Mouse (Mus musculus) kidney, adult 10 weeks (tissue): ENCODE results near the gene Slc4a11. TPM values are rescaled to one million over a fixed set of nuclear protein-coding genes. Genes with fewer than 3 reads are reported as not detected.

Experiments used
- polyA plus RNA-seq: library from polyadenylated mRNA; stranded (reverse); fragments of 350-450 nt; fragmentation: Illumina TruSeq; extraction: RNeasy Lipid Tissue Mini Kit (QIAGEN cat#74804); gene quantifications from one replicate; pipeline ENCODE4 v1.2.3, GENCODE M21; 2014; ENCODE audit warnings: low read depth, low replicate concordance

Gene Slc4a11
- polyA plus RNA-seq: 2.8 TPM

DNA sequence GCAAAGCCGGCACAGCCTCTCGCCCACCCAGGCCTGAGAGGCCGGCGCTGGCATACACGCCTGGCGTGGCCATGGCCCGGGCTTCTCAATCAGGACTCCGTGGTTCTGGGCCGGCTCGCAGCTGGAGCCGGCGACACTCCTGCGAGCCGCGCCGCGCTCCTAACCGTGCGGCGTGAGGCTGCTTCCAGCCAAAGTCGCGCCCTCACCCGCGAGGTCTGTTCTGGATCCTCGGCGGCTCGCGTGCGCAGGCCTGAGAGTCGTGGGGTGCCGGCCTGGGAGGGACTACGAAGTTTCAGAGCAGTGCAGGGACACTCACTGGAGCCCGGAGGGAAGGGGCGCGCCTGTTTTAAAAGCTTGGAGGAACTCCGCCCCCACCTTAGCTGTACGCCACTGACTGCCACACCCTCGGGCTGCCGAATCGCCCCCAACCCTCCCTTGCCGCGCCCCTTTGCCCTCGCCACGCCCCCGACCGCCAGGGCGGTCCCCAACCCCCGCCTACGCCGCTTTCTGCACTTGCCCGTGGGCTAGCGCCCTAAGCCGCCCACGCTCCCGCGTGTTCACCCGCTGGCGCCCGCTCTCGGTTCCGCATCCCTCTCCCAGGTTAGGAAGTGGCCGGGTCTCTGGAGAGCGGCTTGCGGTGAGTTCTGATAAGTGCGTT, at the start of gene Slc4a11:
Gene Slc4a11 (minus strand): TSS at position 367 of the 658 bp plus-strand sequence.

DNA sequence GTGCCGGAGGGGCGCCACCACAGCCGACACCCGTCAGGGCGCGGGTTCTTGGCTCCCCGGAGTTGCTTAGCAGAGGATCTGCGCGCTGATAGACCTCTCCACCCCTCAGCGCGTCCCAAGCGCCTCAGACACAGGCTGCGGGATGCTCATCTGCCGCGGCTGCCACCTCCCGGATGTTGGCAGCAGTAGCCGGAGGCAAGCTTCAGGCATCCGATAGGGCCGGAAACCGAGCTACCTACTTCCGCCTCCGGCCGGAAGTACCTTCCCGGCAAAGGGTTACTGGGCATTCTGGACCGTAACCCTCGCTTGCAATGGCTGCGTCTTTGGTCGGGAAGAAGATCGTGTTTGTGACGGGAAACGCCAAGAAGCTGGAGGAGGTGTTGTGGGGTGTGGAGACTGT, 29.8 kb downstream of the Slc4a11 start, which contains the start of gene Itpa:
Gene Itpa (plus strand): TSS at position 52 of the 400 bp plus-strand sequence.

DNA sequence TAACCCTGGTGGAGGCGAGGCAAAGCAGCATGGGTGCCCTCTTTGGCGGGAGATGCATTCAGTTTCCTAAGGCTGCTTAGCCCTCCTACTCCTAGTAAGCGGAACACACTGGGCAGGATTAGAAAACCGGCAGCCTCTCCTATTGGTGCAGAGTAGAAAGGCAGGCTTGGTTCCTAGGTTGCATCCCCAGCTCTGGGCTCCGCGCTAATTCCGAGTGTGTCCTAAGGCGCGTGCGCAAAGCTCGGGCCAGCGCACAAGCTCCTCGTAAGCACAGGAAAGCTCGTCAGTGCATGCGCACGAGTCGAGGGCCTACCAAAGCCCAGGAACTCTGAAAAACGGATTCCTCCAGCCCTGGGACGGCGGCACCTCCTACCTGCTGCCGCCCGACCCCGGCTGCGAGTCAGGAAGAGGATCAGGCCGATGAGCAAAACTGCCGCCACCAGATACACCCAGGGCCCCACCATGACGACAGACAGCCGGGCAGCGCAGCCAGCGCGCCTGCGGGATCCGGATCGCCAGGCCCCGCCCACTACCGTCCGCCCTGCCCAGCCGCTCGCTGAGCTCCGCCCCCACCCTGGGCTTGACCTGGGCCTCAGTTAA, 33.1 kb downstream of the Slc4a11 start, which contains the start of gene Ddrgk1:
Gene Ddrgk1 (minus strand): TSS at position 558 of the 600 bp plus-strand sequence.

DNA sequence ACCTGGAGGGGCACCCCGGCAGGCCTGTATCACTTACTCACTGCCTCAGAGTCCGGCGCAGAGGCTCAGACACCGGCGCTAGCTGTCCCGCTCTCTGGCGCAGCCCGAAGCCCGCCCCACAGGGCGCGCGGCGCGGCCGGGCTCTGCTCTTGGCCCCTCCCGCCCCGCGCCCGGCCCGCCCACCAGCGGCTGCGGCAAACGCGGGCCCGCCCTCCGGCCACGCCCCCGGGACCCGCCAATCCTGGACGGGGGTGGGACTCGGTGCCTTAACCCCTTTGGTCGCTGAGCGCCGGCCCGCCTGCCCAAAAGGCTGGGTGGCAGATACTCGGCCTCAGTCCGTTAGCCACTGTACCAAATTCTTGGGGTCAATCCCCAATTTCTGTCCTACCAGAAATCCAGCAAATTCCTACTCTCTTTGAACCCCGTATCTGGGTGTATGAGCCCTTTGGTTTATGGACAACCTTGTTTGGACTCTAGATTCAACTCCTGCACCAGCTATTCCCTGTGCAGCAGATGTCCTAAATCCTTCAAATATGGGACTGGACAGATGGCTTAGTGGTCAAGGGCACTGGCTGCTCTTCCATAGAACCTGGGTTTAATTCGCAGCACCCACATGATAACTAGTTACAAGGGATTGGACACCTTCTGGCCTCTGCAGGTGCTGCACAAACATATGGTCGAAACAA, 54.5 kb downstream of the Slc4a11 start, which contains the start of gene Lzts3:
Gene Lzts3 (minus strand): TSS at position 120 of the 686 bp plus-strand sequence.

Other genes with a start within 250 kb of the Slc4a11 start
- 135 TPM for gene Ptpra, start 247.2 kb downstream of the Slc4a11 start, polyA plus RNA-seq
- 1.3 TPM for gene Mrps26, start 133.8 kb downstream of the Slc4a11 start, polyA plus RNA-seq
- not detected for gene Oxt, start 121.3 kb downstream of the Slc4a11 start, polyA plus RNA-seq
- gene Avp, start 115.0 kb downstream of the Slc4a11 start, polyA plus RNA-seq: not detected
- gene Fastkd5, start 67.5 kb downstream of the Slc4a11 start, polyA plus RNA-seq: 27.5 TPM
- 4.6 TPM for gene Ubox5, start 67.5 kb downstream of the Slc4a11 start, polyA plus RNA-seq
- 16.7 TPM for gene Lzts3, start 54.7 kb downstream of the Slc4a11 start, polyA plus RNA-seq
- gene Ddrgk1, start 32.9 kb downstream of the Slc4a11 start, polyA plus RNA-seq: 15.0 TPM
- gene Itpa, start 29.9 kb downstream of the Slc4a11 start, polyA plus RNA-seq: 37.6 TPM
- gene 4930402H24Rik, start 208.9 kb upstream of the Slc4a11 start, polyA plus RNA-seq: 76.6 TPM
- 30.2 TPM for gene Atrn, start 209.0 kb upstream of the Slc4a11 start, polyA plus RNA-seq